In genomic region chr2:156087391-156088110, GRCm38 (mm10) we compare ENCODE assay signal across 26 mouse cellular contexts. TPM values are rescaled to one million over a fixed set of nuclear protein-coding genes. Genes with fewer than 3 reads are reported as not detected.
"Had no signal": no experiment of that assay in that cellular context is flagged by ENCODE, and none has a peak within 500 bp of the region (broad histone marks: within the 10 kb centered on the region; RNA-seq: fewer than 3 reads in every experiment).

No protein-coding gene starts in this region.

- H3K27ac ChIP-seq: kidney, postnatal 0 days; limb, embryonic 12.5 days; limb, embryonic 15.5 days; liver, embryonic 14.5 days; macrophage; midbrain, embryonic 10.5 days; midbrain, embryonic 13.5 days; neural tube, embryonic 13.5 days had no signal

- H3K36me3 ChIP-seq: midbrain, embryonic 13.5 days had no signal

- ATAC-seq: intestine, postnatal 0 days; midbrain, embryonic 13.5 days; midbrain, embryonic 16.5 days had no signal

- H3K27me3 ChIP-seq: limb, embryonic 12.5 days; limb, embryonic 15.5 days; midbrain, embryonic 13.5 days; neural tube, embryonic 13.5 days had no signal

- DNase-seq: kidney, adult 2 months; kidney, postnatal 25 days; left cerebral cortex, postnatal 4 days; lung, adult 18-20 months; thymus, adult 18-20 months; thymus, postnatal 25 days had no signal

- H3K9me3 ChIP-seq: limb, embryonic 12.5 days; limb, embryonic 15.5 days; midbrain, embryonic 10.5 days; midbrain, embryonic 13.5 days; neural tube, embryonic 13.5 days had no signal

- H3K4me3 ChIP-seq: limb, embryonic 12.5 days; limb, embryonic 15.5 days; midbrain, embryonic 10.5 days; midbrain, embryonic 13.5 days; myocyte; neural tube, embryonic 13.5 days had no signal

- H3K9ac ChIP-seq: limb, embryonic 12.5 days; limb, embryonic 15.5 days; liver, embryonic 14.5 days; midbrain, embryonic 13.5 days; neural tube, embryonic 13.5 days had no signal

RNA-seq across cellular contexts. Expression of gene Spag4, which starts 22.6 kb away (rescaled TPM):
- polyA plus RNA-seq: macrophage had no signal

RNA-seq across cellular contexts. Expression of gene Fer1l4, which starts 34.8 kb away (rescaled TPM):
- total RNA-seq: layer of hippocampus, postnatal 14 days; left cerebral cortex, adult 8-10 months; left cerebral cortex, postnatal 14 days; left cerebral cortex, postnatal 4 days; megakaryocyte, adult 5-6 weeks; monocyte, adult 5-6 weeks; neutrophil, adult 5-6 weeks had no signal
- polyA plus RNA-seq: limb, embryonic 12.5 days; limb, embryonic 15.5 days; liver, embryonic 11.5 days; liver, embryonic 14.5 days; lung, embryonic 16.5 days; macrophage; midbrain, embryonic 13.5 days; midbrain, embryonic 16.5 days; myocyte; neural tube, embryonic 13.5 days; spleen, adult 2 months had no signal
